Mouse (Mus musculus) CH12.LX (cell line): ENCODE measurements around the gene Vmn1r18. TPM values are rescaled to one million over a fixed set of nuclear protein-coding genes. Genes with fewer than 3 reads are reported as not detected.
"Not testable (repeated sequence)": the region's sequence is repeated elsewhere in the genome, so short reads cannot be mapped to it uniquely, and the experiment has no call there.

Experiments used
- DNase-seq: peaks from one replicate; pipeline ENCODE4 v3.0.0-alpha.2; 2013; ENCODE audit errors: extremely low read depth
- H3K27ac ChIP-seq: 2 replicates; pipeline ENCODE4 v1.5.1; 2012; ENCODE audit warnings: low read depth, mild to moderate bottlenecking, control low read depth, moderate library complexity; ENCODE audit not compliant: insufficient read depth
- H3K27me3 ChIP-seq: replicated peaks from 2 replicates; pipeline ENCODE3; 2012; ENCODE audit warnings: inconsistent platforms
- H3K36me3 ChIP-seq, 2 experiments: replicated peaks in 1 of 2; 2 replicates each; pipeline versions ENCODE3 to v1.6.1; 2012; ENCODE audit warnings: inconsistent platforms in 1 of 2, low read length in 1 of 2, mild to moderate bottlenecking in 1 of 2, mixed read lengths in 1 of 2, moderate library complexity in 1 of 2; ENCODE audit not compliant: control insufficient read depth in 1 of 2, insufficient read depth in 1 of 2
- H3K4me1 ChIP-seq, 2 experiments: 2 replicates each; pipeline ENCODE4 v1.6.1; 2012; ENCODE audit warnings: inconsistent platforms in 1 of 2, moderate library complexity in 1 of 2; ENCODE audit not compliant: insufficient read depth in 2 of 2, control insufficient read depth in 1 of 2
- H3K4me2 ChIP-seq: 2 replicates; pipeline ENCODE4 v1.6.1; 2012; ENCODE audit warnings: low read depth, mild to moderate bottlenecking, control low read depth; ENCODE audit not compliant: poor library complexity, insufficient read depth, severe bottlenecking
- H3K4me3 ChIP-seq, 3 experiments: fragments of 150-350 bp in 1 of 3; sonication (generic) in 1 of 3; replicated peaks in 1 of 3; 2 replicates each; pipeline versions ENCODE3 to v1.5.1; 2011 to 2012; ENCODE audit warnings: low read depth in 2 of 3, low read length in 2 of 3, mild to moderate bottlenecking in 2 of 3, moderate library complexity in 2 of 3, control low read depth in 1 of 3, improper control_type of control experiment in 1 of 3, inconsistent platforms in 1 of 3, mixed read lengths in 1 of 3; ENCODE audit not compliant: poor library complexity in 1 of 3
- H3K79me2 ChIP-seq: replicated peaks from 2 replicates; pipeline ENCODE4 v1.6.1; 2012; ENCODE audit warnings: mild to moderate bottlenecking, moderate library complexity; ENCODE audit not compliant: control insufficient read depth, poor library complexity, insufficient read depth, severe bottlenecking; ENCODE audit errors: extremely low read depth
- H3K9ac ChIP-seq: 2 replicates; pipeline ENCODE4 v1.6.1; 2012; ENCODE audit warnings: low read depth, mild to moderate bottlenecking, control low read depth, moderate library complexity; ENCODE audit not compliant: insufficient read depth
- H3K9me3 ChIP-seq: replicated peaks from 2 replicates; pipeline ENCODE3; 2012; ENCODE audit warnings: low read length, inconsistent platforms, mixed read lengths
- CTCF ChIP-seq, 2 experiments: IDR thresholded peaks in 1 of 2; conservative IDR thresholded peaks in 1 of 2; 2 replicates each; pipeline ENCODE4 v1.5.1; 2011 to 2012; ENCODE audit warnings: low read depth in 2 of 2, low read length in 2 of 2, improper control_type of control experiment in 1 of 2, inconsistent platforms in 1 of 2, mild to moderate bottlenecking in 1 of 2, moderate library complexity in 1 of 2
- GABPA ChIP-seq: IDR thresholded peaks from 2 replicates; pipeline ENCODE4 v1.6.1; 2012; ENCODE audit warnings: low read depth, low read length, improper control_type of control experiment, inconsistent platforms; ENCODE audit not compliant: insufficient replicate concordance
- IRF4 ChIP-seq: IDR thresholded peaks from 2 replicates; pipeline ENCODE4 v1.6.1; 2014; ENCODE audit warnings: low read depth, mild to moderate bottlenecking, inconsistent platforms, low read length, improper control_type of control experiment
- JUN ChIP-seq: IDR thresholded peaks from 2 replicates; pipeline ENCODE4 v1.6.1; 2011; ENCODE audit warnings: low read depth, mild to moderate bottlenecking, low read length, improper control_type of control experiment, moderate library complexity; ENCODE audit not compliant: insufficient read depth
- MXI1 ChIP-seq: IDR thresholded peaks from 2 replicates; pipeline ENCODE4 v1.6.1; 2011; ENCODE audit warnings: mild to moderate bottlenecking, low read depth, low read length, improper control_type of control experiment
- NELFE ChIP-seq: IDR thresholded peaks from 2 replicates; pipeline ENCODE4 v1.6.1; 2011; ENCODE audit warnings: low read depth, low read length, improper control_type of control experiment
- POLR2A ChIP-seq: IDR thresholded peaks from 2 replicates; pipeline ENCODE4 v1.6.1; 2011; ENCODE audit warnings: low read depth, mild to moderate bottlenecking, improper control_type of control experiment, low read length
- POLR2AphosphoS2 ChIP-seq: IDR thresholded peaks from 2 replicates; pipeline ENCODE4 v1.6.1; 2011; ENCODE audit warnings: low read depth, low read length, improper control_type of control experiment
- RAD21 ChIP-seq: IDR thresholded peaks from 2 replicates; pipeline ENCODE4 v1.6.1; 2011; ENCODE audit warnings: low read depth, mild to moderate bottlenecking, low read length, improper control_type of control experiment, moderate library complexity
- SMC3 ChIP-seq: IDR thresholded peaks from 2 replicates; pipeline ENCODE4 v1.6.1; 2011; ENCODE audit warnings: low read depth, low read length, improper control_type of control experiment
- TBP ChIP-seq: conservative IDR thresholded peaks from 2 replicates; pipeline ENCODE4 v1.6.1; 2011; ENCODE audit warnings: low read depth, low read length, improper control_type of control experiment
- TCF12 ChIP-seq: IDR thresholded peaks from 2 replicates; pipeline ENCODE4 v1.6.1; 2014; ENCODE audit warnings: low read depth, mild to moderate bottlenecking, inconsistent platforms, low read length, improper control_type of control experiment
- USF2 ChIP-seq: conservative IDR thresholded peaks from 2 replicates; pipeline ENCODE4 v1.6.1; 2011; ENCODE audit warnings: low read depth, low read length, improper control_type of control experiment
- ZC3H11A ChIP-seq: IDR thresholded peaks from 2 replicates; pipeline ENCODE4 v1.6.1; 2012; ENCODE audit warnings: low read depth, mild to moderate bottlenecking, inconsistent platforms, low read length, improper control_type of control experiment
- dilution Hi-C: fragments of 300-500 bp; cut with MboI; formaldehyde crosslinking; loops from 2 replicates; pipeline ENCODE4 v1.14.3; 2020; ENCODE audit warnings: low sequenced_read_pairs; ENCODE audit not compliant: extremely low pct_unique_long_range_greater_than_20kb, extremely low pct_ligation_motif_present
- in situ Hi-C: fragments of 300-500 bp; cut with MboI; formaldehyde crosslinking; loops from 3 replicates; pipeline ENCODE4 v1.14.3; 2019; ENCODE audit warnings: low sequenced_read_pairs, low pct_ligation_motif_present, low pct_unique_long_range_greater_than_20kb, mixed read lengths
- polyA plus RNA-seq: library from polyadenylated mRNA; unstranded; fragments of >175 nt; gene quantifications from 2 replicates; pipeline ENCODE4 v1.2.1, GENCODE M21; 2012; ENCODE audit warnings: low read depth; ENCODE audit not compliant: insufficient read length
- total RNA-seq, 2 experiments: library from RNA; depleted of rRNA; stranded (reverse); fragments of 300-350 nt in 1 of 2; fragments of >200 nt in 1 of 2; gene quantifications; 2 replicates each; pipeline ENCODE4 v1.2.3; 2012 to 2014

Vmn1r18 gene
- total RNA-seq (2012; rRNA removed) = not detected in 2 replicates
- total RNA-seq (2014; rRNA removed) = not detected in 2 replicates
- not detected in 2 replicates for polyA plus RNA-seq

DNA sequence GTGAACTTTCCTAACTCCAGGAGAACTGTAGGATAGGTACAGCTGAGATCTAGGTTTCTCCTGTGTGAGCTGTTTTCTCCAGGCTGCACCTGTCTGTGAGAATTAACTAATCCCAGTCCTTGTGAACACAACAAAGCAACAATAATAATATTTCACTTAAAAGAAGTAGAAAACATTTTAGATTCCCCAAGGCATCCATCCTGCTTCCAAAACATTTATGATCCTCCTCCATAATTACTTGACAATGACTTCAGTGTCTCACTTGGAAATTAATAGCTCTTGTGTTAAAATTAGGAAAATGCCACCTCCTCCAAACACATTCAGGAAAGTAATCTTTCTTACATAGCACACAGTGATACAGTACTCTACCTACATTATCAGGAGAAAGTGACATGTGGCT, at the start of gene Vmn1r18:
Gene Vmn1r18 (minus strand): TSS at position 101 of the 400 bp plus-strand sequence.
- TF ChIP-seq TBP (no peak), GABPA (no peak), MXI1 (no peak), NELFE (no peak), POLR2A (no peak), USF2 (no peak)
- no peaks in the 10 kb centered on the region for H3K36me3 ChIP-seq
- in situ Hi-C loops (no loop called here), dilution Hi-C loops (no loop called here)
- no peaks in the 10 kb centered on the region for H3K9me3 ChIP-seq
- H3K27ac ChIP-seq = no peak within 1 kb of the TSS
- H3K4me2 ChIP-seq = no peak within 1 kb of the TSS
- no peak within 1 kb of the TSS for H3K4me3 ChIP-seq
- no peaks in the 10 kb centered on the region for H3K4me1 ChIP-seq
- no peaks in the 10 kb centered on the region for H3K79me2 ChIP-seq
- H3K9ac ChIP-seq = no peak within 1 kb of the TSS
- H3K27me3 ChIP-seq = no peaks in the 10 kb centered on the region
- DNase-seq = no peak

DNA sequence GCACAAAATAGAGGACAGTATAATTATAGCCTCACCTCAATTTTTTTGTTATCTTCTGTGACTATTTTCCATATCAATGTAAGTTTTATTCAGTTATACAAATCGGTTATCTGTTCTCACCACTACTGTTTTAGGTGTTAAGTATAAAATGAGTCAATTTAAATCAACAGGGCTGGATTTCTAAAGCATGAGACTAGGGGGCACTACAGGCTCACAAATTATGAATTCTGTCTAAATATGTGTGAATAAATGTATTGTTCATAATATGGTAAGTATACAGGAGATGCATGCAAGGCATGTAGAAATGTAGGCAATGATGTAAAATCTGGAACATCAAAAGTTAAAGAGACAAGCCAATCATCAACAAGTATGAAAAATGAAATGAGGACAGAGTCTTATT, 35.6 kb upstream of the Vmn1r18 start:
- no peak overlapping the region for H3K4me3 ChIP-seq
- no peaks in the 10 kb centered on the region for H3K27me3 ChIP-seq
- no peaks in the 10 kb centered on the region for H3K9me3 ChIP-seq
- H3K9ac ChIP-seq = no peak overlapping the region
- peak; percentile 13 for DNase-seq
- H3K27ac ChIP-seq = no peak overlapping the region
- dilution Hi-C loops = no loop called here
- TF ChIP-seq RAD21 (peak; percentile 78), POLR2AphosphoS2 (no peak), ZC3H11A (peak; percentile 23; the same call in 1 of the 2 replicates), CTCF (conservative IDR thresholded peaks at IDR 0.05 in 1 of 2, IDR thresholded peaks at IDR 0.05 in 1 of 2; ENCODE audit: low read depth in 2 of 2, low read length in 2 of 2) (peak in 1 of 2 experiments; percentile 63; a peak in 2 of 4 replicates), TBP (no peak), IRF4 (no peak), SMC3 (peak; percentile 62), MXI1 (no peak), TCF12 (no peak), POLR2A (no peak)
- TF ChIP-seq, all 38 proteins: peak for 4
- in situ Hi-C loops = no loop called here
- no peak overlapping the region for H3K4me2 ChIP-seq
- H3K4me1 ChIP-seq = no peaks in the 10 kb centered on the region
- H3K79me2 ChIP-seq = no peaks in the 10 kb centered on the region
- H3K36me3 ChIP-seq = no peaks in the 10 kb centered on the region

DNA sequence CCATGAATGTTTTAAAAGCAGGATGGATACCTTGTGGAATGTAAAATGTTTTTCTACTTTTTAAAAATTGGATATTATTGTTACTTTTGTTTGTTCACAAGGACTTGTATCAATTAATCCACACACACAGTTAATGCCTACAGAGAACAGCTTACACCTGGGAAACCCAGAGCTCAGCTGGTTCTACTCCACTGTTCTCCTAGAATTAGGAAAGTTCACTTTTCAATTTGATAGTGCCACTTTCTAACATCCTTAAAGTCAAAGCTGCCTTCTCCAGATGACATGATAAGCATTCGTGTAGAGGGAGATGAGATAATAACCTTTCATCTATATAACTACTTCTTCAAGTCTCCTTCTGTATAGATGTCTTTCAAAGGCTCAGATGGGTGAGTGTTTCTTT, 33.0 kb upstream of the Vmn1r18 start, which contains the start of gene Vmn1r20:
Gene Vmn1r20 (plus strand): TSS at position 301 of the 400 bp plus-strand sequence.
- Histone ChIP-seq H3K79me2 (no peaks in the 10 kb centered on the region), H3K4me1 (no peaks in the 10 kb centered on the region), H3K27ac (no peak within 1 kb of the TSS), H3K4me3 (no peak within 1 kb of the TSS), H3K9ac (no peak within 1 kb of the TSS), H3K4me2 (no peak within 1 kb of the TSS), H3K9me3 (no peaks in the 10 kb centered on the region), H3K27me3 (no peaks in the 10 kb centered on the region), H3K36me3 (no peaks in the 10 kb centered on the region)
- no peak for DNase-seq
- dilution Hi-C loops = no loop called here
- in situ Hi-C loops = no loop called here
- TF ChIP-seq JUN = no peak

- H3K4me3 ChIP-seq, H3K27me3 ChIP-seq, H3K79me2 ChIP-seq, H3K27ac ChIP-seq, H3K36me3 ChIP-seq, H3K4me1 ChIP-seq, H3K9me3 ChIP-seq, dilution Hi-C loops, DNase-seq, H3K4me2 ChIP-seq, H3K9ac ChIP-seq: not testable (repeated sequence)
- in situ Hi-C loops = loop anchor here (25.0 kb wide), 1 partner anchor 159 kb away; no protein-coding TSS in a partner anchor
Observed at GRCm38 (mm10) chr6:57403480-57403879, 7.9 kb upstream of the Vmn1r18 start, which contains the start of gene Vmn1r19. Vmn1r19 (plus strand) TSS chr6:57403780.
